Mouse (Mus musculus): ENCODE measurements around the gene Gm45021.

Gene Gm45021

DNA sequence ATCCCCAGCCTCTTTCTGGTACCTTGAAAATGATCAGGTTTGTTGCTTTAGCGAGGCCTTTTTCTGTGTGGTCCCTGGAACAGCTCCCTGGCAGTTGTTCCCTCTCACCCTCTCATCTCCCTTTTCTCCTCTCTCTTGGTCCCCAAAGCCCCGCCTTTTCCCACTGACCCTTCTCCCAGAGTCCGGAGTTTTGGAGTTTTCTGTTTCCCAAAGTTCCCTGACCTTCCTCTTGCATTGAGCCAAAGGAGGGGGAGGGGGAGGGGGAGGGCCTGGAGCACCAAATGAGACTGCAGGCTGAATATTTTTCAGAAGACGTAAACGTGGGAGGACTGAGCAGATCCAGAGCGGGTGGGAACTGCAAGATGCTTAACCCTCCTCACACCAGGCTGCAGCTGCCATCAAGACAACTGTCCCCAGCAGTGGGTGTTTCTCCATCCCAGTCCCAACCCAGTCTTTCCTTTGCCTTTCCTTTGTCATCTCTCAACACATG, 16.8 kb upstream of the Gm45021 start, which contains the start of gene Rarres2:
Gene Rarres2 (minus strand): TSS at position 218 of the 490 bp plus-strand sequence.
- no peak for DNase-seq (ENCODE audit: low spot score in 2 of 2)

DNA sequence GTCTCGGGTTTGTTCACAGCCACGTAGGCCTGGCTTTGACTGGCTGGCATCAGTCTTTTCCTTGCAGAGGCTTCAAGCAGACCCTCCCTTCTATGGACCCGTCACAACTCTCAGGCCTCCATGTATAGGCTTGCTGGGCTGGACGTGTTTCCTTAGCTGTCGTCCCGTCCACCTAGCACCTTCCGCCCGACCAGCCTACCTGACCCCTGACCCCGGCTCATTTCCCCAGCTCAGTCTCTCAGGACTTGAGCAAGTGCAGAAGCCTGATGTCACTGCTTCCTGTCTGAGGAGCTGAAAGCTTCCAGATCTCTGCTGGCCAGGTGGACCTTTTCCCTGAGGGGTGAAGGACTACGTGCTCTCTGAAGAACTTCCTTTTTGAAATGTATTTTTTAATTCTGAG, 16.1 kb upstream of the Gm45021 start:
- DNase-seq (ENCODE audit: low spot score in 2 of 2): no peak

DNA sequence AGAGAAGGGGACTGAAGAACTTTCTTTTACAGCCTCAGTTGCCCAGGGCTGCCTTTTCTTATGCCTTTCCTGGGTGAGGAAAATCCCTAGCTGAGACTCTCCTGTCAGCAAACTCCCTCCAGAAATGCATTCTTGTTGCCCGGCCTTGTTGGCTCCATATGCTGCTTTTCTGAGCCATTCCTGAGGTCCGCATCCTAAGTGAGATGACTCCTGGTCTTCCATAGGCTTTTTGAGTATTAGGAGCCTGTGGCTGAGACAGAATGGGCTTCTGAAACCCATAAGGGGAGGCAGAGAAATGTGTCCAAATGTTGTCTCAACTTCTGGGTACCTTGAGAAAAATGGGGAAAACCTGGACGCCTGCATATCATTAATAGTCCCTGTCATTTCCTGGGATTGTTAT, 15.4 kb upstream of the Gm45021 start:
- DNase-seq (ENCODE audit: low spot score in 2 of 2): no peak

DNA sequence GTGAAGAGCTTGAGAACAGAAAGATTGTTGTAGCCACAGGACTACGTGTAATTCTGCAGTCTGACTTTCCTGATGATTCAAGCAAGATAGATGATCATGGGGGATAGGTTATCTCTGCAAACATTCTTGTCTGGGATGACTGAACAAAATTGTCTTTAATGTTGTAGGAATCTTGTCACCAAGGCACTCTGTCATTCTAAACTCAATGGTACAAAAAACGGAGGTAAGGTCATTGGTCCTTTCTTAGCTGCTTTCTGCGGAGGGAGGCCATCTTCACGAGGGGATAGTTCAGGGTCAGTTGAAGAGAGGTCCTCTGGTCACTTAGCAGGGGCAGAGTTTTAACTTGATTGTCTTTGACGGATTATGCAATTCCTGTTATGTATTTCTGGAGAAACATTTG, 10.7 kb upstream of the Gm45021 start:
- DNase-seq (ENCODE audit: low spot score in 2 of 2): no peak

DNA sequence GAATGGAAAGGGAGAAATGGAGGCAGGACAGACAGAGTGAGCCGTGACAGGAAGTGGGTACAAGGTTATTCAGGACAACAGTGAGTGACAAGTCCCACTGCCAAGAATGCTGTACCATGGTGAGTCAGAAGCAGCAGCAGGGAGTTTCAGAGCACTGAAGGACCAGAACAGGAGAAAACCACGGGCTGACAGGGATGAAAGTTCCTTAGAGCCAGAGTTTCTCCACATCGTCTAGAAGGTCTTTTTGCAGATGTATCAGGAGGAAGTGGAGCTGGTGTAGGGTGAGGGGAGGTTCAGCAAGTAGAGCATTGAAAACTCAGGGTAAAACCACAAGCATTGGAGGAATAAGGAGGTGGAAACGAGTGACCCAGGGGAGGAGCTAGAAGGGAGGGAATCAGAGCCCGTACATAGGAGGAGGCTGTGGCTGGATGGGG, 10.2 kb upstream of the Gm45021 start:
- no peak for DNase-seq (ENCODE audit: low spot score in 2 of 2)

DNA sequence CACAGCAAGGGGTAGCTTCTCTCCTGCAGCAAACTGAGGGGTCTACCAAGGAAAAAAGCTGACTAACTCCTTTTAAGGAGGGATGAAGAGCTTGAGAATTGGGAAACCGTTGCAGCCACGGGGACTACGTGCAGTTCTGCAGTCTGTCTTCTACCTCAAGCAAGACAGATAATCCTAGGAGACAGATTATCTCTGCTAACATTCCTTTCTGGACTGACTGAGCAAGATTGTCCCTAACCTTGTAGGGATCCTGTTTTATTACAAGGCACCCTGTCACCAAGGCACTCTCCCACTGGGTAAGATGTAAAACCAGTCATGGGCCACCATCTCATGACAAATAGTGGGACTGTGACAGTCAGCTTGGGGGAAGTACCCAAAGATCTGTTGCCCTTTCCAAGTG, 8.2 kb upstream of the Gm45021 start:
- DNase-seq (ENCODE audit: low spot score in 2 of 2): no peak

DNA sequence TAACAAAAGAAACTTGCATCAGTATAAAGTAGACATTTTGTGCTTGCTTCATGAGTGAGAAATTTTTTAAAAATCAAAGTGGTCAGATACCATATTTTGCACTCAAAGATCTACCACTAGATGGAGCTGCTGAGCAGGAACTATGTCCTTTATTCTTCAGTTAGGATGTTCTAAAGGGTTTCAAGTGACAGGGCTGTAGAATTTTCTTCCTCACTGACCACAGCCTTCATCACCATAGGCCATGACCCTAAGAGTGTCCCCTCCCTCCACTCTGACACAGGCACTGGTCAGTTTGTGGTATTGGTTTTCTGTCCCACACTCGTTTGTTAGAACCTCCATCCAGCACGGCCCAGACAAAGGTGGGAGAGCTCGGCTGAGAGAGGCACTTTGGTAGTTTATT, 7.4 kb upstream of the Gm45021 start:
- peak in 1 of 2 experiments; percentile 61 for DNase-seq (ENCODE audit: low spot score in 2 of 2)

DNA sequence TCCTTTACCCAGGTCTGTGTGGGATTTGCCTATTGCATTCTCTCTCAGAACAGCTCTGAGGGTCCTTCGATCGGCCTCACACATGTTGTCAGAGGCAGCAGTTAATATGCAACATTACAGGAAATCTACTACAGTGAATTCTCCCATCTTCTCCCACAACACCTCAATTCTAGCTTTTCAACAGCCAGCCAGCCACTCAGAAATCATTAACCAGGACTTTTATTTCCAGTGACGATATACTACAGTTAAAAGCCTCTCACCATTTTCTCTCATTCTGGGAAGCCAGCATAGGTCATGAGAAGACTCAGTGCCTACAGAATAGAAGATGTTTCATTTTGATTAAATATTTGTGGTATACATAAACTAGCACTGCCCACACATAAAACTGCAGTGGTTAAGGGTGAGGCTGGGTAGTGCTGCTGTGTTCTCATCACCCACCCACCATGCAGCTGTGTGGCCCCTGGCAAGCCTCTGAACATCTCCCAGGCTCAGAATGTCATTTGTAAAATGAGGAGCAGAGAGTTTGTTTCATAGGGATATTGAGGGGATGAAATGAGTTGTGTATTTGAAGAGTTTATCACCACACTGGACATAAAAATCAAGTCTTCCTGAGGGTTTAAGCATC, 1.9 kb downstream of the Gm45021 start:
- no peak for DNase-seq (ENCODE audit: low spot score in 2 of 2)

DNA sequence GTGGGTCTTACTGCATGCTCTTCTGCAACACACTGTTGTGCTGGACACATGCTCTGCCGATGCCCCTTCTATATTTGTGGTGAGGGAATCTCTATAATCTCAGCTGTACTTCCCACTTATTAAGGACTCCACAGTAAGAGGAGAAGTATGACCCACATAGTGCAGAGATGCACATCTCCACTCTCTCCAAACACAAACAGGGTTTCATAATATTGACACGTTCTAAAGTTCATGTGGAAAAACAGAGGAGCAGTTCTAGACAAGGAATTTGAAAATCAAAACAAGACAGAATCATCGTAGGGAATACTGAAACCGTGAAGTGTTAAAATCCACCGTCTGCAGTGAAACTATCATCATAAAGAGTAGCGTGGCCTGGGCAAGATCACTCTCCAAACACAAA, 2.5 kb downstream of the Gm45021 start:
- DNase-seq (ENCODE audit: low spot score in 2 of 2): no peak

DNA sequence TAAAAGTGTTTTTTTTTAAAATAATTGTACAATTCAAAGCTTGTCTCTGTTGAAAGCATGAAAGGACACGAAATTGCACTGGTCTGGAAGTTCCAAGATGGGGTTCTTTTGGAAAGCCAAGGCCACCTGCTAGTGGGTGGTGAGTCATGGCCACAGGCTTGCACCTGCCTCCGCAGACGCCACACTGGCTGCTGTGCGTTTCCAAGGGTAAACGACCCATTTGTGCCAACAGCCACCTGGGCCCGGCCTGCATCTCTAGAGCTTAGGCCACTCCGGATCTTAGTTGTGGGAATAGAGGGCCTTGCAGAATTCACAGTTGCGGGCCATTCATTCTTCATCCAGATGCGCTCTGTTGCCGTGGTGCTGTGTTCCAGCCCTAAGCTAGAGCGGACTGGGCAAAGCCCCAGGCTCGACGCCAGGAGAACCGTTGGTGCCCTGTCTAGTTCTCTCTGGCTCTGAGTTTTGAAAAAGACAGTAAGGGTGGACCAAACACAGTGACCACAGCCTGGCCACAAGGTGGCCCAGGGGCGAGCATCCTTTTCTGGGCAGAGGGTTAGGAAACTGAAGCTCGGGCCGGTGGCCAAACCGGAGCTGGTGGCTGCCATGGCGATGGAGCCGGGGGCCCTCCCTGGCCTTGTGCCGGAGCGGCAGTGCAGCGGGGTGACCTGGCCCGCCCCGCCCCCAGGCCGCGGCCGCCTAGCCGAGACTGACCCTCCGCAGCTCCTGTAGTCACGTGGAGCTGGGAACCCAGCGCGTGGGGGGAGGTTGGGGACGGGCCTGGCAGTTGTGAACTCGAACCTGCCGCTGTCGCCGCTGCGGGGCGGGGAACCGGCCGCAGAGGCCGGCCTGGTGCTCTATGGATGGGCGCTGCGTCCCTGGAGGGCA, 4.0 kb downstream of the Gm45021 start, which contains the start of the genes Repin1 and Gm44965:
Gene Repin1 (plus strand): TSS at position 726 of the 885 bp plus-strand sequence.
Gene Gm44965 (plus strand): TSS at position 784 of the 885 bp plus-strand sequence.
- peak; percentile 62 to 63 for DNase-seq (ENCODE audit: low spot score in 2 of 2)

DNA sequence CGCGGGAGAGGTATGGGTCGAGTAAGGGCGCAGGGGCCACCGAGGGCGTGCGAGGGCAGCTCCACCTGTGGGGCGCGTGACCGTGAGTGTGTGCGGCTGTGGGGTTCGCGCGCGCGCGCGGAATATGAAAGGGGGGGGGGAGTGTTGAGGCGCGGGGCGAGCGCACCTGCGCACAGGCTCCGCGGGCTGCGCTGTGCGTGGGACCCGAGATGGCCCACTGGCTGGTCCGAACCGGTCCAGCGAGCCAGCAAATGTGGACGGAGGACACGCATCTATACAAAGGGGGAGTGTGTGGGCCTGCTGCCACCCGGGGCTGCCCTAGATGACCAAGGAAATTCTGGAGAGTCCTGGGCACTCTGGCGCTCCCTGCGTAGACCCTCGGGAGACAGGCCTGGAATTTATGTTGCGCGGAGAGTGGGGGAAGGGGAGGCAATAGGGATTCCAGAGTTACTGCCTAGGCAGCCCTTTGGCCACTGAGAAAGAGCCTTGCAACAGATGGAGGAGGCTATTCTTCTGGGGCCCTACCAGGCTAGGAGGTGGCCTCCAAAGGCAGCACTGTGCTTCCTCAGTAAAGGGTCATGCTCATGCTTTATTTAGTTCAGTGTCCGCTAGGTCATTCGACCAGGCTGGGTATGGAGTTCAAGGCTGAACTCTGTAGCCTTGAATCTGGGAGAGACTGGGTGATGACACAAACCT, 4.8 kb downstream of the Gm45021 start:
- peak in 1 of 2 experiments; percentile 8 for DNase-seq (ENCODE audit: low spot score in 2 of 2)

DNA sequence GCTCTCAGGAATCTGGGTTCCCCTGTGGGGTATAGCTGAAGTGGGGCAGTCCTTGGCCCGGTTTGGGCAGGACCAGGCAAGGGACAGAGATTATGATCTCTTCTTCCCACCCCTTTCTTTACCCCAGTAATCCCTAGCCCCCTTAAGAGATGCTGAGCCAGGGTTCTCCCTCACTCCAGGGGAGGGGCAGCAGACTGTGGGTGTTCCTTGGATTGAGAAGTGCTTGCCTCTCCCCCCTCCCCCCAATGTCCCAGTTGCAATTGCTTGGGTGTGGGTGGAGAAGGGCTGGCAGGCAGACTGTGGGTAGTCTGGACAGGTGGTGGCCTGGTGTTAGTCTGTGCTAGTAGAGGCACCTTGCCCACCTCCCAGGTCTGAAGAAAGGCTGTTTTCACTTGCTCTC, 5.9 kb downstream of the Gm45021 start:
- DNase-seq (ENCODE audit: low spot score in 2 of 2): no peak

DNA sequence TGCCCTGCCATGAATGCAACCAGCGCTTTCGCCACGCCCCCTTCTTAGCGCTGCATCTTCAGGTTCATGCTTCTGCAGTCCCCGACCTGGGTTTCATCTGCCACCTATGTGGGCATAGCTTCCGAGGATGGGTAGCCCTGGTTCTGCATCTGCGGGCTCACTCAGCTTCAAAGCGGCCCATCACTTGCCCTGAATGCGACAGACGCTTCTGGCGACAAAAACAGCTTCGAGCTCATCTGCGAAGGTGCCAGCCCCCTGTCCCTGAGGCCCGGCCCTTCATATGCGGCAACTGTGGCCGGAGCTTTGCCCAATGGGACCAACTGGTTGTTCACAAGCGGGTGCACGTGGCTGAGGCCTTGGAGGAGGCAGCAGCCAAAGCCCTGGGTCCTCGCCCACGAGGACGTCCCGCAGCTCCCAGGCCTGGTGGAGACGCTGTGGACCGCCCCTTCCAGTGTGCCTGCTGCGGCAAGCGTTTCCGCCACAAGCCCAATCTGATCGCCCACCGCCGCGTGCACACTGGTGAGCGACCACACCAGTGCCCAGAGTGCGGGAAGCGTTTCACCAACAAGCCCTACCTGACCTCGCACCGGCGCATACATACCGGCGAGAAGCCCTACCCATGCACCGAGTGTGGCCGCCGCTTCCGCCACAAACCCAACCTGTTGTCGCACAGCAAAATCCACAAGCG, 7.3 kb downstream of the Gm45021 start:
- DNase-seq (ENCODE audit: low spot score in 2 of 2): no peak

DNA sequence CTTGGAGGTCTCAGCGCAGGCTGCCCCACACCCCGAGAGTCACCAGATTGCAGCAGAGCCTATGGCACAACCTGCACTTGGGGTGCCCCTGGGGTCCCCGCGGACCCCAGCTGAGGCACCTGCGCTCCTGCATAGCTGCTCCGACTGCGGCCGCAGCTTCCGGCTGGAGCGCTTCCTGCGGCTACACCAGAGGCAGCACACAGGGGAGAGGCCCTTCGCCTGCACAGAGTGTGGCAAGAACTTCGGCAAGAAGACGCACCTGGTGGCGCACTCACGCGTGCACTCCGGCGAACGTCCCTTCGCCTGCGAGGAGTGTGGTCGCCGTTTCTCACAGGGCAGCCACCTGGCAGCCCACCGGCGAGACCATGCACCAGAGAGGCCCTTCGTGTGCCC, 7.8 kb downstream of the Gm45021 start:
- DNase-seq (ENCODE audit: low spot score in 2 of 2): no peak

DNA sequence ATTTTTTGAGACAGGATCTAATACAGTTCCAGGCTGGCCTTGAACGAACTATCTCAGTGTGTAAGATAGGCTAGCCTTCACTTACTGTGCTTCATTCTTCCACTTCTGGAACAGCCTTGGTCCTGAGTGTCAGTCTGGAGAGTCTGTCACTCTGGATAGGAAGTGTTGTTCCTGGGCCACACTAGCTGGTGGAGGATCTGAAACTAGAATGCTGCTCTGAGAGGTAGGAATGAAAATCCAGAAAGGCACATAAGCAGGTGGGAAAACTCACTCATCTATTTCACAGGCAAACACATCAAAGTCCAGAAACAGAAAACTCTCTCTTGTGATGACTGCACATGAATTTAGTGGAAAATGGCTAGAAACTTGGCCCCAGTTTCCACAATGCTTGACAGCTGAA, 11.2 kb downstream of the Gm45021 start:
- no peak for DNase-seq (ENCODE audit: low spot score in 2 of 2)

DNA sequence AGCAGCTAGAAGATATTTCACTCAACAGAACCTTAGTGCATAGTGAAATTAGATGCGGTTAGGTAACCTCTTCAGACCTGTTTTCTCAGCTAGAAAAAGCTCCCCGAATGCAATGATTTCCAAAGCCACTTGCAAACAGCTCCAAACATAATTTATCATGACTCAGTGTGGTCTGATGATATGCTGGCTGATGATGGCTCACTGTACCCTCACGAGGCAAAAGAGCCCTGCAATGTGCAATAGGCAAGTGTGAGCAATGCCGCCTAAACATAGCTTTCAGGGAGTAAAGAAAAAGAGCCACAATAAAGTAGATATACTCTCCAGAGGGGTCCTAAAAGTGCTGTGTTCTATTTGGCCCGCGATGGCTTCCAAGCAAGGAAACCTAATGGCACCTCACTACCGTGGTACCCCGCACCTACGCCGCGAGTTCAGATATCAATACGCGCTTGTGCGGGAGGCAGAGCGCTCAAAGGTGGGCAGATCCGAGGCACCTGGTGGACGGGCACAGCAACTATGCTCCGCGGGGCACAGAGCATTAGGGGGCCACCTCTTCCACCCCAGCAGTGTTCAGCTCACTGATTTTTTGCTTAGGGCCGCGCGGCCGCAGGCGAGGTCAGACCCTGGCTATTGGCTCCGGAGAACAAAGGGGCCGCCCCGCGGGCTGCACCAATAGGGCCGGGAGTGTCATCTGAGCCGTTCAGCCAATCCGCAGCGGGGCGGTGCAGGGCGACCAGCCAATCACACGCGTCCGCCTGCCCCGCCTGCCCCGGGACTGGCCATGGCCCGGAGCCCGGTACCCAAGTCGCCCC, 12.1 kb downstream of the Gm45021 start, which contains the start of gene Zfp775:
Gene Zfp775 (plus strand): TSS at position 793 of the 809 bp plus-strand sequence.
- peak; percentile 88 to 90 for DNase-seq (ENCODE audit: low spot score in 2 of 2)

DNA sequence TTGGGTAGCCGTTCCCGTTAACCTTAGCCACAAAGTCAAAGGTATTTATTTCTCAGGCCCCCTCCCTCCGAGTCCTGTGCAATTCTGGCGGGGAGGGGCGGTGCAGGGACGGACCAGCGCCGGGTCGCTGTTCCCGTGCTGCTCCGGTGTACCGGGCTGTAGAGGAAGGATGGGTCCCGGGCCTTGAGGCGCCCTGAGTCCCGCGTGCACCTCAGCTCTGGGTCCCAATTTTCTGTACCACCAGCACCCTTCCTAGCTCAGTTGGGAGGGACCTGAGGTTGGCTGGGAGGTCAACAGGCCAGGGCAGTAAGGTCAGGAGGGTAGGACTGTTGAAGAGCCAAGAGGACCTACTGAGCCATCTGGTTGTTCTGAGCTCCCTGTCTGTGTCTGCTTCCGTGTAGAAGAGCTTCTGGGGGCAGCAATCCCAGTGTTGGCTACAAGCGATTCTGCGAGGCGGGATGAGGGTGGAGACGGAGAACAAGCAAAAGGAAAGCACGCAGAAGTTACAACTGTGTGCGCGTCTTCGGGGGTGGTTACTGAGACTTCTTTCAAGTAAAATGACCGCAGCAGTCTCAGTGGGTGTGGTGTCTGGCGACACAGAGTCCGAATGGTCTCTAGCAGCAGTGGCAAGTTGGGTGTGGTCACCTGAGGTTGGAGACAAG, 12.8 kb downstream of the Gm45021 start:
- DNase-seq (ENCODE audit: low spot score in 2 of 2): no peak

DNA sequence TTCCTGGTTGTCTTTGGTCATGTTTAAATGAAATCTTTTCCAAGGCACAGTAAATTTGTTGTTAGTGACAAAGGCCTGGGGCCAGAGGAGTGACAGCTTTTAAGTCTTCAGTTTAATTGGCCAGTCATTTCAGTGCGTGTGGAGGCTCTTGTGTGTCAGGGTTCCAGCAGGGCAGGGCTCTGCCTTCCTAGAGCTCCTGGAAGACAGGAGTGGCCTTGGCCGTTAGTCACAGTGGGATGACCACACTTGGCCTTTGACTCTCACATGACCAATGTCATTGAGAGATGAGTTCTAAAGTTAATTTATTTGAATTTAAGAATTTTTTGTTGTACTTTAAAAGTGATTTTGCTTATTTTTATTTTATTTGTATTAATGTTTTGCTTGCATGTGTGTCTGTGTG, 18.7 kb downstream of the Gm45021 start:
- DNase-seq (ENCODE audit: low spot score in 2 of 2): no peak

DNA sequence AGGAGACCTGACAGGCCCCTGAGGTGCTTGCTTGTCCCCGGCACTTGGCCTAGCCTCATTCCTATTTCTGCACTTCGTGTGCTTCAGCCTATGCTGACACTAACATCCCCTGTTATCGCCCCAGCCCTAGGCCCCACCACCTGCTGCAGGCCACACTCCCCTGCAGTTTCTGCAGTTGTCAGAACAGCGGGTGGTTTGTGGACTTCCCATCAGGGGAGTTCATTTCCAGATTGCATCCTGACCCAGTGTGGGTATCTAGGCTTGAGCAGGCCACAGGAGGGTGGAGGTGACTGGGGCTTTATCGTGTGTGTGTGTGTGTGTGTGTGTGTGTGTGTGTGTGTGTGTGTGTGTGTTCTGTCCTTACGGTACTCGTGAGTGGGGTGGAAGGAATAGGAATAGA, 20.1 kb downstream of the Gm45021 start:
- no peak for DNase-seq (ENCODE audit: low spot score in 2 of 2)

DNA sequence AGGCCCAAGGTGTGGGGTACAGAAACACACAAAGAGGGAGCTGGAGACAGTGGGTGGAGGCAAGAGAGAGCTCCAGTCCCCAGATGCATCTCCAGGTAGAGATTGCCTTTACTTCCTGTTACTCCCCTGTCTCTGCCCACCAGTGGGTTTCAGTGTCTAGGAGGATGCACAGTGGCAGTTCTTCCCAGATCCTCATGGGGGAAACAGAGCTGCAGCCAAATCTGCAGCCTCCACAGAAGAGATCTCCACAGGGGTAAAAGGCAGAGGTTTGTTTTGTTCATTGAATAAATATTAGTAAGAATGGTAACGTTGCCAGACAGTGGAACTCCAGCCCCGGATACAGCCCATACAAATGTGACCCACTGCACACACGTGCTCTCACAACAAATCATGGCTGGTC, 21.2 kb downstream of the Gm45021 start:
- no peak for DNase-seq (ENCODE audit: low spot score in 2 of 2)
